Mouse (Mus musculus): ENCODE data around the gene Ilf2.

Gene Ilf2

DNA sequence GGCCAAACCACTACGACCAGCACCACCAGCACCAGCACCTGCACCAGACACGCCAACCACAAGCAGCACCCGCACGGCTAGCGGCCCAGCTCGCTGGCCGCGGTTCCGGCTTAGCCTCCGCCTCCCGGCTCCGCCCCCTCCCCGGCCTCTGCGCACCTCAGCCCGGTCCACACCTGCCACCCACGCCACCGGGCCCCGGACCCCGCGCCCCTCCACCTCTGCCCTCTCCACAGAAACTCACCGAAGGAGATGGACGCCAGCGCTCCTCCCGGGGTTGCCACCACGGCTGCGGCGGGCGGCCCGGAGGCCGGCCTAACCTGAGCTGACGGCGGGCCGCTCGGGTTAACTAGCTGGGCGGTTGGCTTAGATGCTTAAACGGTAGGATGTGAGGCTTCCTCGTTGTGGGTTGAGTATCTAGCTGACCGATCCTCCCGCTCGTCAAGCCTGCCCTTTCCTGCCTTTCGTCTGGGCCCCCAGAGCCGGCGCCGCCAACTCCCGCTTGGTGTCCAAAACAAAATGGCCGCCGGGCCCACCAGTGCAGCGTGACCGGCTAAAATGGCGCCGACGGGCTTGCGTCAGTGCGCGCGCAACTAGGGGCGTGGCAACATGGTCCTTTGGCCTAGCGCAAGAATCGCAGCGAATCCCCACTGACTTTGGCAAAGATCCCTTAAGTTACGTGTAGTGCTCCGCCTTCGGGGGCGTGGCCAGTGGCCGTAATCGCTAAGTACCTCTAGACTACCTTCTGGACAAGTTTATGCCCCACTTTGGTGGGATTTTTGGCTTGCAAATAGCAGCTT is 33.2 kb downstream of the Ilf2 start, which contains the start of gene Chtop:
Gene Chtop (minus strand): TSS at position 549 of the 797 bp plus-strand sequence.
- peak; percentile 100 for DNase-seq (ENCODE audit: low read depth, low spot score)

DNA sequence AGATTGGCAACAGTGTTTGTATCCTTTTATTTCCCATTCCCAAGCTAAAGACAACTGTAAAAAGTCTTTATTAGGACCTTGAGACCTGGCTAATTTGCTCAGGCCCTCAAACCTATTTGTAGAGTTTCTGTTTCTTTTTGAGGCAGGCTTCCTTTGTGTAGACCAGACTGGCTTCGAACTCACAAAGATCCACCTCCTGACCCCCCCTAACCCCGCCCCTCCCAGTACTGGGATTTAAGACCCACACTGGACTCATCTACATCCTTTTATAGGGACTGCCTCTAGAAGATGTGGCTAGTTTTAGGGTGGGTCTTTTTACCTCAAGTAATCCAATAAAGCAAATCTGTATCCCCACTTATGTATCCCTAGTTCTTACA is 33.8 kb downstream of the Ilf2 start:
- no peak for DNase-seq (ENCODE audit: low read depth, low spot score)

DNA sequence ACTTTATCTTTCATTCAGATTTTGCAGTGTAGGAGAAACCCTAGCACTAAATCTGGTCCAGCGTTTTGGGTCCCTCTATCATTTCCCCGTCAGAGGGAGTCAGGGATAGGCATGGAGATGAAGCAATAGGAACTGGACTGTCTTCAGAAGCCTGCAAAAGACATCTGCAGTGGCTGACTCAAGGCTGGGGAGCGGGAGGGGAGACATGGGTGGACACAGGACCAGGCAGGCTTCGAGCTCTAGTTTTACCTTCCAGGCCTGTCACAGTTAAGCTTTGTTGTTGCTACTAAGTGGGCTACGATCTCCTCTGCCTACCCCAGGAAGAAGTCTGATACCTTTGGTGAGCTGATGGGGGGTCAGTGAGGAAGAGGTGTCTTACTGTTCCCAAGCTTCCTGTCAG is 36.4 kb downstream of the Ilf2 start:
- DNase-seq (ENCODE audit: low read depth, low spot score): no peak

GRCm38 (mm10) chr3:90512948-90513642 is 37.2 kb downstream of the Ilf2 start:
- DNase-seq (ENCODE audit: low read depth, low spot score): no peak

GRCm38 (mm10) chr3:90513796-90514590 is 38.1 kb downstream of the Ilf2 start, which contains the start of the genes S100a1 and S100a13:
S100a1 (minus strand) TSS chr3:90514392.
S100a13 (plus strand) TSS chr3:90514435.
- DNase-seq (ENCODE audit: low read depth, low spot score): no peak

DNA sequence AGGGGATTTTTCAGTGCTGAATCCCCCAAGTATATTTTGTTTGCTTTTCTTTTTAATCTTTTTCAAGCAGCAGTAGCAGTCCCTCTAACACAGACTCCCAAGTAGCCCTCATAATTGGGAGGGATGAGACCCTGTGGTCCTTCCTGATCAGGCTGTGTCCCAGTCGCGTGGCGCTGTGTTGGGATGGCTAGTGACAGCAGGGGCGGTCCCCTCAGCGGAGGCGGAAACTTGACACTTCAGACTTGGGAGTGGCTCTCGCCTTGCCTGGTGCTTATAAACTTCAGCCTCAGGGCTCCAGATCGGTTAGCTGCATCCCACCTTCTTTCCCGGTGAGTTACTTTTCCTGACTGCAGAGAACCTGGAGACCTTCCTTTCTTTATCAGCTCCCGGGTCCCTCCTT is 38.8 kb downstream of the Ilf2 start:
- peak; percentile 40 for DNase-seq (ENCODE audit: low read depth, low spot score)

DNA sequence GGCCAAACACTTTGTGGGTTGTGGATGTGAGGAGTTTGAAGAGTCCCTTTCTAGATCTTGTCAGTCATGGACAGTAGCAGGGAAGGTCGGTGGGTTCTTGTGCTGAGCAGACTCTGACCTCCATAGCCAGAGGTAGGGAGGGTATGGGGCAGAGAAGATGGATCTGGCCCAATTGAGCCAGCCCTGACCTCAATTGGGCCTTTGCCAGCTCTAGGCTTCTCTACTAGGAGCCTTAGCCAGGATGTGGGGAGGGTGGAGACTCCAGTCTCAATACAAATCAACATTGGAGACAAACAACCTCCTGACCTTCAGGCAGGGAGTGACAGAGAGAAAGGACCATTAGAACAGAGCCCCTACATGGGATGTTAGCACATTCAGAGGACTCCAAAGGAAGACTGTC is 39.3 kb downstream of the Ilf2 start:
- no peak for DNase-seq (ENCODE audit: low read depth, low spot score)

GRCm38 (mm10) chr3:90515789-90516188 is 39.9 kb downstream of the Ilf2 start:
- no peak for DNase-seq (ENCODE audit: low read depth, low spot score)

DNA sequence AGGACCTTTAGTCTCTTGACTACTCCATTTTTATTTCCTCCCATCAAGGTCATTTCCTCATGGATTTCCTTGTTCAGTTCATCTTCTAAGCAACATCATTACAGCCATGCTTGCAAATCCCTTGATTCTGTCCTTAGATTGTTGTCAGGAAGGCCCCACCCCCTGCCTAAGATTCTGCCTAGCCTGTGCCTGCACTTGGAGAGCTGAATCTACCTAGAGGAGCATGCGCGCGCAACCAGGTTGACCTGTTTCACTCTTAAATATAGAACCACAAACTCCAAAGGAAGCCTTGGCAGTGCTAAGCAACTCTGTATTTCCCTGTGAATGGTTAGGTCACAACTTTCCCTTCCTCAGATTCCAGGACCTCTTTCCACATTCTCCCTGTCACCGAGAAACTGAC is 41.8 kb downstream of the Ilf2 start:
- no peak for DNase-seq (ENCODE audit: low read depth, low spot score)

DNA sequence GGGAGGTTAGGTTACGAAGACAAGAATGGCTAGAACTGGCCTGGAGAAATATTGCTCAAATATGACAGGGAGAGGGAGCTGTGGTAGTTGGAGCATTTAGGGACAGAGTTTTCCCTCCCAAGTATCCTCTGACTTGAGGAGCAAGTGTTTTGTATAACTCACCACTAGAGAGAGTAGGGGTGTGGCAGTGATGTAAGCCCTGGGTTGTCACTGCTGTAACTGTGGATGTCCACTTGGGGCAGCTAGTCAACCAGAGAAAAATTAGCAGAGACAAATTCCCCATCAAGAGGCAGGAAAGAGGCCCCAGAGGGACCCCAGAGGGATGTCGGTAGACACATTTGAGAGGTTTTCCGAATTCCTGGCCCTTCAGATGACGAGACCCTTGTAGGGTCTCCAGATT is 49.5 kb downstream of the Ilf2 start:
- no peak for DNase-seq (ENCODE audit: low read depth, low spot score)

- DNase-seq (ENCODE audit: low read depth, low spot score): no peak
Measured at GRCm38 (mm10) chr3:90526076-90526475, 50.1 kb downstream of the Ilf2 start.

- no peak for DNase-seq (ENCODE audit: low read depth, low spot score)
Measured at GRCm38 (mm10) chr3:90526580-90526979, 50.7 kb downstream of the Ilf2 start, which contains the start of gene S100a14. S100a14 (plus strand) TSS chr3:90526856.

GRCm38 (mm10) chr3:90527291-90527873 is 51.5 kb downstream of the Ilf2 start:
- DNase-seq (ENCODE audit: low read depth, low spot score): no peak

- no peak for DNase-seq (ENCODE audit: low read depth, low spot score)
Measured at GRCm38 (mm10) chr3:90531713-90532112, 55.8 kb downstream of the Ilf2 start.

GRCm38 (mm10) chr3:90535446-90535845 is 59.5 kb downstream of the Ilf2 start:
- no peak for DNase-seq (ENCODE audit: low read depth, low spot score)

GRCm38 (mm10) chr3:90537141-90537904 is 61.4 kb downstream of the Ilf2 start, which contains the start of gene S100a16:
S100a16 (plus strand) TSS chr3:90537254.
- DNase-seq (ENCODE audit: low read depth, low spot score): no peak

DNA sequence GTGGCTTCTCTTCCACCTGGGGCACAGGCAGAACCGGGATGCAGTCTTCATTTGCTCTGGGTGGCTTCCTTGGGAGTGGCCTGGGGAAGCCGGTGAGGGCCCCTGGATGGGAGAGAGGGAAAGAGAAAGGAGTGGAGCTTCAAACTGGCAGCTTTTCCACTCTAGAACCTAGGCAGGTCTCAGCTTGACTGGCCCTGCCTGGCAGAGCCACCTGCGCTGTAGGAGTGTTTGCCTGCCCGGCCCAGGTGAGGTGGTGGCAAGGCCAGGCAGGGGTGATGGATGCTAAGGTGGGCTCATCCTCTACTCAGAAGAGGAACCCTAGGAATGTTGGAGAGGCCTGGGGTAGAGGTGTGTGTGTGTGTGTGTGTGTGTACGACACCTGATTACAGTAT is 62.0 kb downstream of the Ilf2 start:
- no peak for DNase-seq (ENCODE audit: low read depth, low spot score)

Data from c-Kit-negative CD71-positive TER-119-positive erythroid progenitor cells, embryonic 14.5 days (primary cell).